Mouse (Mus musculus): ENCODE results near the gene Iffo1.
A peak's percentile ranks its signal among the peaks of the same experiment; 100 is the strongest.
"Not testable (repeated sequence)": the region's sequence is repeated elsewhere in the genome, so short reads cannot be mapped to it uniquely, and the experiment has no call there.

Gene Iffo1

DNA sequence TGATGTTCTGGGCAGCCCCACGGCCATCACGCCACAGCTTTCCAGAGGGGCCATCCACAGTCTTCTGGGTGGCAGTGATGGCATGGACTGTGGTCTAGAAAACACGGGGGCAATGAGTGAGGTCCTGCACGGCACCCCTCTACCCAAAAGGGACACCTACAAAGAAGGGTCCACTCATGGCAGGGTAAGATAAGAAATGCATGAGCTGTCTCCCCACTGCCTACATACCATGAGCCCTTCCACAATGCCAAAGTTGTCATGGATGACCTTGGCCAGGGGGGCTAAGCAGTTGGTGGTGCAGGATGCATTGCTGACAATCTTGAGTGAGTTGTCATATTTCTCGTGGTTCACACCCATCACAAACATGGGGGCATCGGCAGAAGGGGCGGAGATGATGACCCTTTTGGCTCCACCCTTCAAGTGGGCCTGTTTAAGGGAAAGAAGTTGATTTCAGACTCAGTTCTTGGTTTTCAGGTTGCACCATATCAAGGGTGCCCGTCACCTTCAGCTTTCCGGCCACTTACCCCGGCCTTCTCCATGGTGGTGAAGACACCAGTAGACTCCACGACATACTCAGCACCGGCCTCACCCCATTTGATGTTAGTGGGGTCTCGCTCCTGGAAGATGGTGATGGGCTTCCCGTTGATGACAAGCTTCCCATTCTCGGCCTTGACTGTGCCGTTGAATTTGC is 17.7 kb downstream of the Iffo1 start:
- not testable (repeated sequence) for DNase-seq

DNA sequence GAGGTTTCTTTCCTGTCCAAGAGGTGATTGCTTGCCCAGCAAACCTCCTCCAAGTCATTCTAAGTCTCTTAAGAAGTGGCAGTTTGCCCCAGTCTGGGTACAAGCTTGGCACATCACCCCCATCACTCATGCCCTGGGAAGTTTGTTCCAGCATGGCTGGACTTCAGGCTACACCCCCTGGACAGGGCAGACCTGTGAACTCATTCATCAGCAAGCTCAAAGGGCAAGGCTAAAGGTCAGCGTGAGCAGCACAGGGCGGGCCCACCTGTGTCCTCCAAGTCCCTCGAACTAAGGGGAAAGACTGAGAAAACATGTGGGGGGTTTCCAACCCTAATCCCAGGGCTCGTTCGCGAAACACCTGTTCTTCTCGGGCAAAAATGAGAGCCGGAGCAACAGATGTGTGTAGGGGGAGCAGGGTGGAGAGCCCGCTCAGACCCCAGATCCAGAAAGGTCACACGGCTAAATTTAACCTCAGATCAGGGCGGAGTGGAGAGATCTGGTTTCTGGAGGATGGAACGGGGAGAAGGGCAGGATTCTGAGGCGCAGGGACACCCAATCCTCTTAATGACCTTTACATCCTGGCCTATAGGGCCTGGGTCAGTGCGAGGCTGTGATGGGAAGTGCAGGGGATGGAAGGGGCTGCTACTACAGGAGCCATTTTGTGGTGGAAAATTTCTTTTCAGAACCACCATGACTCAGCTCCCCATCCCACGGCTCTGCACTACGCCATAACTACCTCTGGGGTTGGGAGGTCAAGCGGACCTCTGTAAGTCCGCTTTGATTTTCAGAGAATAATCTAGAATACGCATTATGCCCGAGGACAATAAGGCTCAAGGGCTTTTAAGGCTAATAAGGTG is 19.0 kb downstream of the Iffo1 start:
- DNase-seq = peak in 1 of 2 experiments; percentile 33

DNA sequence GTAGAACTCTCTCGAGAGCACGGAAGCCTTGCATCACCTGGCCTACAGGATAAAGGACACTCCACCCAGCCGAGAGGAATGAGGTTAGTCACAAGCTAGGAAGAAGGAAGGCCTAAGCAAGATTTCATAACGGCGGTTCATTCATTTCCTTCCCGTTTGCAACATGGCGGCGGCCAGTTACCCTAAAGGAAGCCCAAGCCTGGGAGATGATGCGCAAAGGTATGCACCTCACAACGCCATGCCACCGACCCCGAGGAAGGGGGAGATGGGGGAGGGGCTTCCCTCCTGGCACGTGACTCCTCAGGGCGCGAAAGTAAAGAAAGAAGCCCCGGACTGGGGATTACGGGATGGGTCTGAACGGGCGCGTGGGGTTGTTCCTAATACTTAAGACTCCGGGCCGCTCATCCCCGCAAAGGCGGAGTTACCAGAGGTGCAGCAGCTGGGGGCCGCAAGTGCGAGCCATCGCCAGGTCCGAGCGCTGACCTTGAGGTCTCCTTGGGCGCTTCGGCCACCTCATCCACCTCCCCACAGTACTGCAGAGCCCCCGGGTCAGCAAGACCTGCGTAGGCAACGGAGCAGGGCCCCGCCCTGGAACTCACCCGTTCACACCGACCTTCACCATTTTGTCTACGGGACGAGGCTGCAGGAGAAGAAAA is 19.8 kb downstream of the Iffo1 start:
- DNase-seq = peak; percentile 59 to 60

DNA sequence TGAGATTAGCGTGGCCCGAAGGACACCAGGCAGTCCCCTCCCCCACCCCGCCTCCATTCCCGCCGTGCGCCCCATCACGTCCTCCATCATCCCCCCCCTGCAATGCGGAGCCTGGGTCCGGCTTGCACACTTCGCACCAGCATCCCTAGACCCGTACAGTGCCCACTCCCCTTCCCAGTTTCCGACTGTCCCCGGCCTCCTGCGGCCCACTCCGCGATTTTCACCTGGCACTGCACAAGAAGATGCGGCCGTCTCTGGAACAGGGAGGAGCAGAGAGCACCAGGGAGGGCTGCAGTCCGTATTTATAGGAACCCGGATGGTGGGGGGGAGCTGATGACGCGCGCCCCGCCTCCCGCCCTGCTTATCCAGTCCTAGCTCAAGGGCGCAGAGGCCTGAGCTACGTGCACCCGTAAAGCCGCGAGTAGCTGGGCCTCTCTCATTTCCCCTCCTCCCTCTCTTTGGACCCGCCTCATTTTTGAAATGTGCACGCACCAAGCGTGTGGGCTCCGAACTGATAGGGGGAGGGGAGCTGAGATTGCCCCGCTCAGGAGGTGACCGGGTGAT is 20.4 kb downstream of the Iffo1 start:
- DNase-seq = peak; percentile 97 to 98

DNA sequence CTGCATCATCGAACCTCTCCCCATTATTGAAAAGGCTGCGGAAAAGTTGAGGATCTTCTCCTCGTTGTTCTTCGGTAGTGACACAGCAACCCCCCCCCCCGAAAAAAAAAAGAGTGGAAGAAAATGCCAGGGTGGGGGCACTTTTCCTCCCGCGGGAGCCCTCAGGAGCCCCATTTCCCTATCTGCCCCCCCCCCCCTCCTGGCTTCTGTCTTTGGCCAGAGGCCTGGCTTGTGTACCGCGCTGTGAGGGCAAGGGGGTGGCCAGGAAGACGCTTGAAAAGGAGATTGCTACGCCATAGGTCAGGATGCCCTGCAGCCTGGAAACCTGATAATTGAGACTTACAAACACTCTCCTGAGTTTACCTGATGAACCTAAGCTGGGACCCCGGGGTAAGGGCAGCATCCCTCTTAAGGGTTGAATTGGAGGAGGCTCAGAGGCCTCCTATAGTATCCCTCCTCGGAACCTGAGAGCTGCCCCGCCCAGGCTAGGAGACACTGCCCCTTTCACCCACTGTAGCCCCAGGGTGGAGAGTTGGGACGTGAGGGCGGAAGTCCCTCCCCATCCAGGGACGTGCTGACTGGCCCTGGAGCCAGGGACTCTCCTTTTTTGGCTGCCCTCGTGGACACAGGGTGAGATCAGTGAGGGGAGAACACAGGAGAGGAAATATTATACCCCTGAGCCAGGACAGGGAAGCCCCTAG is 21.2 kb downstream of the Iffo1 start, which contains the start of gene Gapdh:
TSS of gene Gapdh (minus strand) at position 417 of the 701 bp plus-strand sequence.
- DNase-seq = peak; percentile 77 to 83

DNA sequence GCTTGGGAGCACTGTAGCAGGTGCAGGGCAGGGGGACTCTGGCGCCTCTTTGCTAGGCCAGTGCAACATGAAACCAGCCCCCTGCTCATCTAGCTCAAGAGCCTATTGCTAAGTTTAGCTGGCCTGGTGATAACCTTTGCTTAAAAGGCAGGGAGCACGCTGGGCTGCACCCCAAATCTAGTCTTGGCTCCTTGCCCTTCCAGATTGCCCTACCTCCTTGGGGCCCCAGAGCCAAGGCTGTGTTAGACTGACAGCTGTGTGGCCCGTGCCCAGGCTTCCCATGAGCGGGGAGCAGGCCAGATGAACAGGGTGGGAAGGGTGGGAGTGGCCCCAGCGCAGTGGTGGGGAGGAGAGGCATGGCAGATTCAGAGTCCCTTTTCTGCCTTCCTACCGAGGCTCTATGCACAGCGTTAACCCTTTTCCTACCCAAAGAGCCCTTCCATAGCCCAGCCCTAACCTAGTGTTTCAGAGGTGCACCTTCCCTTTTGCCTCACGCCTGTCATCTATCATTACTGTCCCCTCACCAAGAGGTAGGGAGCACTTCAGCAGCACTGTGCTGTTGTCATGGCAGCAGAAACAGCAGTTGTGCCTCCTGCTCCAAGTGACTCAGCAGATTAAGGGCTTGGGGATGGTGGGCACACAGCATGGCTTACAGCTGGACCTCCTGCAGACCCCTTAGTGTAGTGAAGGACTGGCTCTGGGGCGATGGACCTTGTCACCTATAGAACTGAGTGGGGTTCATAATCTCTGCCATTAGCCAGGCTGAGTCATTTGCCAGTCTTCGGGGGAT is 22.0 kb downstream of the Iffo1 start:
- DNase-seq = peak in 1 of 2 experiments; percentile 40

DNA sequence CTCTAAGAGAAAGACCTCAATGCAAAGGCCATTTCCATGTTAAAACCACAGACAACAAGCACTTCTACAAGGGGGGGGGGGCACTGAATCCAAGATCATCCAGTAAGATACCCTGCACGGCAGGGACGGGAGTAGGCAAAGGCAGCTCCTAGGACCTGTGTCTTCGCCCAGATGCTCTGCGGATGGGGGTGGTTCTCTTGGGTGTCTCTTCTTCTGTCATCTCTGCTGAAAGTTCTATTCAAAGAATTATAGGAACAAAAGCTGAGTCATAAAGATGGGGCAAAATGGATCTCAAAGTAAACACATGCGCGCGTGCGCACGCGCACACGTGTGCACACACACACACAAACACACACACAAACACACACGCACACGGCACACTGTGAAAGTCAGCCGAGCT is 23.0 kb downstream of the Iffo1 start:
- no peak for DNase-seq

DNA sequence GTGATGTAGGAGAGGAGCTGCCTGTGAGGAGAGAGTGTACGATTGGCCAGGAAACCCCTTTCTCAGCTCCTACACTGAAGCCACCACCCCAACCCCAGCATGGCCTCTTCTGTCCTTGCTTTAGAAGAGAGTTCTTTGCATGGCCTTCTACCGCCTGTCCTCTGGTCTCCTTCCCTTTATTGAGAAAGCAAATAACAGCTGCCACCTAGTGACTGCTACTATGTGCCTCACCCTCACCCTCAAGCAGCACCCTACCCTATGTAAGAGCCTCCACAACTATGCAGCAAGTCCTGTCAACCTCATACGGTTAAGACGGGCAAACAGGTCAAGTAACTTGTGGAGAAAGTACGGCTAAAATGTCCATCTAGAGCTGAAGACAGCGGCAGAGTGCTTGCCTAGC is 25.2 kb downstream of the Iffo1 start:
- no peak for DNase-seq

DNA sequence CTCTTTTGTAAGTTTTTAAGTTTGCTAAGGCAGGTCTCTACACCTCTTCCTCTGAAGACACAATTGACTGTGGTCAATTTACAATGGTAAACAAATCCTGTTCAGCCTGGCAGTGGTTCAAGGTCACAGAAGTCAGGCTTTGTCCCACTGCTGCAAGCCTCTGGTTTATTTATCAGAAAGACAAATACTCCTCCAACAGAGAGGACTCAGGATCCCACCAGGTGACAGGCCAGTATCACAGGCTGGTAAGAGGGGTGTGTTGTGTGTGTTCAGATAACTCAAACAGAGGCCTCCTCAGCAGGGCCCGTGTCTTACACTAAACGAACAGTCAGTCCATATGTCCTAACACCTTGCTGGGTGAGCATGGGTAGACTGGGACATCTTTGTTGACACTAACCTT is 27.4 kb downstream of the Iffo1 start:
- no peak for DNase-seq

DNA sequence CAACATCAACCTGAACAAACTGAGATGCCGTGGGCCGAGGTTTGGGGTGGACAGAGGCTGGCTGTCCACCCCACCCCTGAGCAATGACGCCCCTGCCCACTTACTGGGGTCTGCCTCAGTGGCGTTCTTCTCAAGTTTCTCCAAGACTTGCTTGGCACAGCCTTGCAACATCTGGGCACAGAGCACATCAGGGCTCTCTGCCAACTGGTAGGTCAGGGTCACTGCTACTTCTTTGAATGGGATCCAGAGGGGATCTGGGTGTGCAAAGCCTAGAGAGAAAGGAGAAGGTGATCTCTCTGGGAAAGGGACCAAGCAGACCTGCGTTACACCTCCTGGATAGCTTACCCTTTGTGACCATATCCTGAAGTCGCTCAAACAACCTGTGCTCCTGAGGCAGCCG is 28.2 kb downstream of the Iffo1 start:
- no peak for DNase-seq

DNA sequence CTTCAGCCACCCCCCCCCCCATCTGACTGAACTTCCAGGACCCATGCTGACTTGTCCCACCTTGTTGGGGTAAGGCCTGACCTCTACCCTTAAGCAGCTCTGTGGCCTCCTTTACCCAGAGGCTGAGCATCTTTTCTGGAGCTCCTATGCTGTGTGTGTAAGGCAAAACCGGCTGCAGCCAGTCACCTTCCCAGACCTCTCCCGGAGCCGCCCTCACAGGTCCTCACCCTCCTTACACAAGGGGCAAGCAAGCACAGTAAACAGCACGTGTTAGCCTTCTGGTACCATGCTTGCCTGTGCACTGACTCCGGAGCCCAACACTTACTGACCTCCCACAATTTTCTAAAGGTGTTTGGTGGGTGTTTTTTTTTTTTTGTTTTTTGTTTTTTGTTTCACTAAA is 30.4 kb downstream of the Iffo1 start:
- DNase-seq = no peak

DNA sequence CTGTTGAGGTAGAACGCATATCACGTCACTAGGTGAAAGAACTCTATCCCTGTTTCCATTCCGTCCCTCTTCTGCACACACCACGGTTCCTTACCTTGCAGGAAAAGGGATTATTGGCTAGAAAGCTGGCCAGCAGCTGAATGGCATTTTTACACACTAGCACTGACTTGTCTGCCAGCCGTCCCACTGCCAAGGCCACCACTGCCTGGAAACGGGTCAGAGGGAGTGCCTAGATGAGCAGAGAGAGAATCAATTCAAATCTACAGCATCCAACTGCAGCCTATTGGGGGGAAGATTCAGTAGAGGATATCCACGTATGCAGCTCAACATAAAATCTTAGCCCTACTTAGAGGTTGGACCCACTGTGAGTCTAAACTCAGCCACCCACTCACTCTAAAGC is 34.6 kb downstream of the Iffo1 start:
- no peak for DNase-seq

DNA sequence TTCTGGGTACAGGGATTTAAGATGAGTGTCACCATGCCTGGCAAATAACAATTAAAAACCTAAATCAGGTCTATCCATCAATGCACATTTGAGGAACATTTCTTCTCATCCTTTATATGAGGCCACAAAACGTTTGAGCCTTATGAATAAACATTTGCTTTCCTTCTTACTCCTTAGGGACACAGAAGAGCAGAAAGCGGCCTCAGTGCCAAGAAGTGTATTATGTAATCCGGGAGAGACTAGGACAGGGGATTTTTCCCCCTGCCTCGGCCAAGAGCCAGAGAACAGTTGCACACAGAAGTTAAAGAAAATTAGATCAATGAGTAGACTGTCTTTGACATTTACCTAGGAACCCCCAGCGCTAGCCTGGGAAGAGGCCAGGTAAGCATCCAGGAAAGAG is 37.1 kb downstream of the Iffo1 start:
- DNase-seq = no peak

DNA sequence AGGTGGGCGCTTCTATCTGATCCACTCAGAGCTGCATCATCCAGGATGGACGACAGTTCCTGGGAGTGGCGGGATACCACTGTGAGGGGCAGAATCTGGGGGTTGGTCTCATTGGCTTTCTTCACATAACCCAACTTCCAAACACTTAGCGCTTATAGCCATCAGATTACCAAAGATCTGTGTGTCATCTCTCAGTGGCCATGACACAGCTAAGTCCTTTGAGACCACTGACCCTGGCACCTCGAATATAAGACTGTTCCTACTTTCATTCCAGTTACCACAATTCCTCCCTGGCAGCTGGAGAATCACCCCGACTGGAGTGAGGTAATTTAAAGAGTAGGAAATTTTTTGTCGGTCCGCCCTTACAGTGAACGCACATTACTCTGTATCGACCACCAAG is 41.2 kb downstream of the Iffo1 start:
- DNase-seq = no peak

DNA sequence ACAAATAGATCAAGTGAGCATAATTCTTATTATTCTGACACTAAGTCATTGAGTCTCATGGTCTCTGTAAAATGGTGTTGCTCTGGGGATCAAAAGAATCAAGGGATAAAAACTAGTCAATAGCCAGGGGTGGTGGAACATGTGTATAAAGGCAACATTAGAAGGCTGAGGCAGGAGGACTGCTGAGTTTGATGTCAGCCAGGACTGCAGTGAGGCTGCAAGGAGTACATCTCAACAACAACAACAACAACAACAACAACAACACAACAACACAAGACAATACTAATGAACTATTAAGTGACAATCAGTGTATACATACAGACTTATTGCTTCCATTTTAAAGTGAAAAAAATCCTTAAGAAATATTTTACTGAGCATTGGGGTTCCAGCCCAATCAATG is 45.8 kb downstream of the Iffo1 start:
- no peak for DNase-seq

DNA sequence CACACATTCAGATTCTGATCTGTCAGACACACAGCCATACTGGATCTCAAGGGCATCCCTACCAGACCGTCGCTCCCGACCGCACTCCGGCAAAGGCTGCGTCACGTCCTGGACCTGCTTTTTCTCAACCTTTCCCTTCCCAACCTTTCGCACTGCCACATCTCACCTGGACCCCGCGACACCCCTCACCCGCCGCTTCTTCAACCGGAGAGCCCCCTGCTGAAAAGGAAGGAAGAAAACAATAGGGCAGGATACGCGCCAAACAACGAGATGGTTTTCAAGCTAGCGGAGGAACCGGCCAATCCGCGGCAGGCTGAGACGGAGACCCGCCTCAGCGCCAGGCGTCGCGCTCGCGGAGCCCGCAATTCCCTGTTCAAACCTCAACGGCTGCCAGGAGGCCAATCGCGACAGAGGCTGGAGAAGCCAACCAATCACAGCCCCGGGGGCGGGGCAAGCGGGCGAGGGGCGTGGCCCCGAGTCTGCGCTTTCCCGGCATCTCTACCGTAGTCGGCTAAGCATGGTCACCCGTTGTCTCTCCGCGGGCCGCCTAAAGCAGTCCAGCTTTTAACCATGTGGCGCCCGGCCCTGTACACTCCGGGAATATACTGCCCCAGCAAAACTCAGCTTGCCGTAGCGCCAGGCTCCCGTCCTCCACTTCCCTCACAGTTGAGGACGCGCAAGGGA is 46.4 kb downstream of the Iffo1 start, which contains the start of the genes Ncapd2 and Mrpl51:
TSS of gene Ncapd2 (minus strand) at position 370 of the 684 bp plus-strand sequence.
TSS of gene Mrpl51 (plus strand) at position 470 of the 684 bp plus-strand sequence.
- DNase-seq = peak; percentile 97 to 98

DNA sequence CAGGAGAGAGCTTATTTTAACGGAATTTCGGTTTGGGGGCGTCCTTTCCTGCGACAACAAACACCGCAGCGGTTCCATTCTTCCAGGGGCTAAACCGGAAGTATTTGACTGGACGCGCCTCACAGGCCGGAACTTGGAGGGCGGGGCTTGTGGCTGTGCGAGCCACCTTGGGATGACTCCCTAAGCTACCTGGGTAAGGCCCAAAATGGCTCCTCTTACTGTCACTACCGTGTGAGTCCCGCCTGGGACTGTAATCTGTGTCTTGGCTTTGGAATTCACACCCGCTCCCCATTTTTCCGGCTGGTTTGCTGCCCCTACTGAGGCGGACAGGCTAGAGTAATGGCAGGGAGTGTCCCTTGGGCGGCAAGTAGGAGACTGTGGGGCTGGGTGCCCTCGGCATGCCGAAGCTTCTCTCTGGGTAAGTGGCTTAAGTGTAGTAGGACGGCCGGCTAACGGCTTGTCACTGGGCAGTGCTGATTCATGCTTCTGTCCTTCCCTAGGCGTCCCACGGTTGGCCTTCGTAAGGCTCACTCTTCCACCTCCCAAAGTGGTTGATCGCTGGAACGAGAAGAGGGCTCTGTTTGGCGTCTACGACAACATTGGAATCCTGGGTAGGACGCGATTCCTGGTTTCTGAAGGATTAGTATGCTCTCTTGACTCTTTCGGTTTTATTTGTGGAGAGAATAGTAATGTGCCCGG is 47.1 kb downstream of the Iffo1 start:
- peak; percentile 94 for DNase-seq

DNA sequence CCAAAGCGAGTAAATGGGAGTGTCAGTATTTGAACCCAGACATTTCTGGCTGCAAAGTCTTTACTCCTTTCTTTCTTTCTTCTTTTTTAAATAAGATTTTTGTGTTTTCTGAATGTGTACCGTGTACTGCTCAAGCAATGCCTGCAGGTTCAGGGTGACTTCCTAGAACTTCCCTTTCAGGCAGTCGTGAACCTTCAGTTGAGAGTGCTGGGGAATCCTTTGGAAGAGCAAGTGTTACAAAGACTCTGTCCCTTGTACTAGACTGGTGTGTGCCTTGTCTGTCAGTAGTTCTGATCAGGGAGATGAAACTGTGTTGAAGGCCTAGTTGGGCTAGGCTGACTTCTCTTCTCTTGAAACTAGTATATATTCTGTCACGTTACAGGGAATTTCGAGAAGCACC is 47.8 kb downstream of the Iffo1 start:
- DNase-seq = no peak

DNA sequence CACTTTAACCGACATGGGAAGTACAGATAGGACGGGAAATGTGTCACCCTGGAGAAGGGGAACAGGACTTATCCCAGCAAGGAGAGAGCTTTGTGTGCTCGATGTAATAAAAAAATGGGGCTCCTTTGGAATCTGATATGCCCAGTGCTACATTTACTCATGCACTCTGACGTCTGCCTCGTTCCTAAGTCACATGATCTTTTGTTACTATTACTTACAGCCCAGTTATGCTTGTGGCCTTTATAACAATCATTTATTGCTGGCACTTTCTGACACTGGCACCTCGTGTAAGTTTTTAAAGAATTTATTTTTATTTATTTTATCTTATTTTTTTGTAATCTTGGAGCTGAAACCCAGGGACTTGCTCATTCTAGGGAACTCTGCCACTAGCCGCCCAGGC is 48.3 kb downstream of the Iffo1 start:
- DNase-seq = no peak

DNA sequence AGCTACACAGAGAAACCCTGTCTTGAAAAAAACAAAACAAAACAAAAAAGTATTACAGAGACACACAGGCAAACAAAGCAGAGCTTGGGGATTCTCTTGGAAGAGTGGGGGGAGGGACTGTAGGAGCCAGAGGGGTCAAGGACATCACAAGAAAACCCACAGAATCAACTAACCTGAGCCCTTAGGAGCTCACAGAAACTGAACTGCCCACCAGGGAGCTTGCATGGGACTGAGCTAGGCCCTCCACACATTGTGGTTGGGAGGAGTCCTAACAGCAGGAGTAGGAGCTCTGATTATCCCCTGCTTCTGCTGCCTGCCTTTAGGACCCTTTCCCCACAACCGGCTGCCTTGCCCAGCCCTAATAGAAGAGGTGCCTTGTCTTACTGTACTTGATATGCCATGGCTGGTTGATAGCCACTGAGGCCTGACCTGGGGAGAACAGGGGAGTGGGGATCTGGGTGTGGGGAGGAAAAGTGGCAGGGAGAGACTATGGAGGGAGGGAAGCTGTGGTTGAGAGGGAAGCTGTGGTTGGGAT is 50.6 kb downstream of the Iffo1 start:
- DNase-seq = no peak
